11 mouse cellular contexts compared by ENCODE assay signal in the genomic region with DNA sequence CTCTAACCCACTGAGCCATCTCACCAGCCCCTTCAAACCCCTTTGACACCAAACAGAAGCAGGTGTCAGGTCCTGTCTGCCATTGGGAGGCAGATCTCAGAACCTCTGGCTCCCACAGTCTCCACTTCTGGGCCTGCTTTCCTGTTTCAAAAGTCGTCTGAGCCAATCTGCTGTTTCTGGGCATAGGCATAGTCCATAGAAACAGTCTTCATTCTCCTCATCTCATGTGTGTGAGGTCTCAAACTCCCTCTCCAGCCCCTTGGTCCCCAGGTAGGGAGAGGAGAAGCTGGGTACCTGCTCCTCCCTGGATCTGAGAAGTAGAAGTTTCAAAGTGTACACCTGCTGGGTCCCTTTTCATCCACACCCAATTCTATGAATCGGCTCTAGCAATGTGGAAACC. TPM values are rescaled to one million over a fixed set of nuclear protein-coding genes. Genes with fewer than 3 reads are reported as not detected.
DNase-seq lines count a peak whose midpoint lies in the region; ATAC-seq and TF ChIP-seq lines count a peak whose summit lies in the region.
"Had no signal": no experiment of that assay in that cellular context is flagged by ENCODE, and none has a peak within 500 bp of the region (broad histone marks: within the 10 kb centered on the region; RNA-seq: fewer than 3 reads in every experiment).

No protein-coding gene starts in this region.

- no peaks in the 10 kb centered on the region for H3K9me3 ChIP-seq in intestine, embryonic 16.5 days (ENCODE audit: control insufficient read depth, low read length)
- no peaks in the 10 kb centered on the region for H3K9me3 ChIP-seq in intestine, embryonic 15.5 days
- H3K9me3 ChIP-seq in forebrain, embryonic 13.5 days (replicated peaks), result no peaks in the 10 kb centered on the region
- H3K9me3 ChIP-seq in midbrain, embryonic 10.5 days (replicated peaks), result no peaks in the 10 kb centered on the region
- H3K9me3 ChIP-seq: G1E; liver, embryonic 13.5 days had no signal

- TF ChIP-seq CTCF in cortical plate, adult 2 months (IDR thresholded peaks at IDR 0.05; ENCODE audit: extremely low read depth, insufficient read depth, low read length), result no peak

- no peak overlapping the region for H3K4me2 ChIP-seq in intestine, embryonic 16.5 days (ENCODE audit: low read depth, low read length)
- no peak overlapping the region for H3K4me2 ChIP-seq in intestine, embryonic 15.5 days (replicated peaks)
- H3K4me2 ChIP-seq in forebrain, embryonic 13.5 days, result peak overlapping the region; percentile 91

- ATAC-seq in intestine, embryonic 16.5 days, result no peak
- ATAC-seq in intestine, embryonic 15.5 days, result no peak
- ATAC-seq in forebrain, embryonic 13.5 days, result no peak
- ATAC-seq in CD4-positive, CD25-positive, alpha-beta regulatory T cell, adult 4 months, result no peak

- H3K27me3 ChIP-seq in intestine, embryonic 16.5 days (replicated peaks; ENCODE audit: control insufficient read depth, insufficient read depth, low read length), result peaks cover 19% of the 10 kb centered on the region
- peaks cover 24% of the 10 kb centered on the region for H3K27me3 ChIP-seq in intestine, embryonic 15.5 days (replicated peaks)
- no peaks in the 10 kb centered on the region for H3K27me3 ChIP-seq in forebrain, embryonic 13.5 days
- peaks cover 58% of the 10 kb centered on the region for H3K27me3 ChIP-seq in midbrain, embryonic 10.5 days (ENCODE audit: low read depth, poor library complexity, severe bottlenecking)

- 30% methylated on average over 2 of the region's 2 CpGs for WGBS in intestine, embryonic 16.5 days
- 44% methylated on average over 2 of the region's 2 CpGs for WGBS in intestine, embryonic 15.5 days
- 25% methylated on average over 2 of the region's 2 CpGs for WGBS in forebrain, embryonic 13.5 days
- WGBS in midbrain, embryonic 10.5 days, result 29% methylated on average over 2 of the region's 2 CpGs

- H3K9ac ChIP-seq in intestine, embryonic 16.5 days (ENCODE audit: low read depth, low read length), result no peak overlapping the region
- no peak overlapping the region for H3K9ac ChIP-seq in intestine, embryonic 15.5 days
- peak overlapping the region; percentile 81 for H3K9ac ChIP-seq in forebrain, embryonic 13.5 days
- H3K9ac ChIP-seq: liver, embryonic 13.5 days had no signal

- H3K4me1 ChIP-seq in intestine, embryonic 16.5 days (ENCODE audit: control insufficient read depth, insufficient read depth, low read length), result peaks cover 4% of the 10 kb centered on the region; the same call in 1 of the 2 replicates
- peaks cover 14% of the 10 kb centered on the region for H3K4me1 ChIP-seq in intestine, embryonic 15.5 days (replicated peaks)
- H3K4me1 ChIP-seq in cortical plate, adult 2 months (ENCODE audit: control insufficient read depth, insufficient read depth, low read length), result peaks cover 6% of the 10 kb centered on the region; the same call in 1 of the 2 replicates
- H3K4me1 ChIP-seq in forebrain, embryonic 13.5 days, result peaks cover 36% of the 10 kb centered on the region
- peaks cover 48% of the 10 kb centered on the region for H3K4me1 ChIP-seq in midbrain, embryonic 10.5 days
- H3K4me1 ChIP-seq: liver, embryonic 13.5 days had no signal

- H3K36me3 ChIP-seq in intestine, embryonic 16.5 days (ENCODE audit: control insufficient read depth, insufficient read depth, low read length), result no peaks in the 10 kb centered on the region
- H3K36me3 ChIP-seq in intestine, embryonic 15.5 days, result no peaks in the 10 kb centered on the region
- peaks cover 6% of the 10 kb centered on the region; the same call in 1 of the 2 replicates for H3K36me3 ChIP-seq in forebrain, embryonic 13.5 days (ENCODE audit: poor library complexity, severe bottlenecking)
- H3K36me3 ChIP-seq in midbrain, embryonic 10.5 days, result 0 out of 2 replicates have a peak, but pooled peaks cover 3% of the 10 kb centered on the region
- H3K36me3 ChIP-seq: G1E; liver, embryonic 13.5 days had no signal

- TF ChIP-seq POLR2A in cortical plate, adult 2 months (IDR thresholded peaks at IDR 0.05; ENCODE audit: extremely low read depth, insufficient read depth, low read length), result no peak

- H3K27ac ChIP-seq in intestine, embryonic 16.5 days (ENCODE audit: low read length), result no peak overlapping the region
- H3K27ac ChIP-seq in intestine, embryonic 15.5 days, result no peak overlapping the region
- peak overlapping the region; percentile 23; the same call in 1 of the 2 replicates for H3K27ac ChIP-seq in cortical plate, adult 2 months (ENCODE audit: insufficient read depth, low read length)
- H3K27ac ChIP-seq in forebrain, embryonic 13.5 days, result peak overlapping the region; percentile 35; the same call in 1 of the 2 replicates
- H3K27ac ChIP-seq in midbrain, embryonic 10.5 days (replicated peaks), result peak overlapping the region; percentile 85
- H3K27ac ChIP-seq: liver, embryonic 13.5 days had no signal

- no peak for DNase-seq in midbrain, embryonic 10.5 days (ENCODE audit: low spot score)
- DNase-seq in urinary bladder, postnatal 10 days (ENCODE audit: low spot score), result no peak
- DNase-seq in embryo, embryonic 10 days (ENCODE audit: low spot score), result no peak
- DNase-seq: liver, embryonic 13.5 days had no signal

- peak overlapping the region; percentile 56; the same call in 1 of the 2 replicates for H3K4me3 ChIP-seq in intestine, embryonic 16.5 days (ENCODE audit: low read length)
- no peak overlapping the region for H3K4me3 ChIP-seq in intestine, embryonic 15.5 days (replicated peaks)
- H3K4me3 ChIP-seq in cortical plate, adult 2 months (ENCODE audit: insufficient read depth, low read length), result peak overlapping the region; percentile 88
- peak overlapping the region; percentile 81 for H3K4me3 ChIP-seq in forebrain, embryonic 13.5 days
- H3K4me3 ChIP-seq in midbrain, embryonic 10.5 days, result peak overlapping the region; percentile 81
- H3K4me3 ChIP-seq: liver, embryonic 13.5 days had no signal

RNA-seq across cellular contexts. Expression of a gene that starts 1.3 kb away (rescaled TPM):
- polyA plus RNA-seq in intestine, embryonic 16.5 days (2015; fragmentation: Nextera tagmentation; extraction: Ambion mirVana), result 7.5 and 8.4 TPM in 2 replicates
- polyA plus RNA-seq in intestine, embryonic 15.5 days (2015; fragmentation: Nextera tagmentation; extraction: Ambion mirVana), result 9.8 and 10.3 TPM in 2 replicates
- 171 and 174 TPM in 2 replicates for polyA plus RNA-seq in cortical plate, adult 2 months (2012; rRNA removed)
- polyA plus RNA-seq in forebrain, embryonic 13.5 days (2015; fragmentation: Nextera tagmentation; extraction: Ambion mirVana), result 82.3 and 85.8 TPM in 2 replicates
- 38.3 and 46.7 TPM in 2 replicates for polyA plus RNA-seq in midbrain, embryonic 10.5 days (2016; fragmentation: Nextera tagmentation; extraction: Ambion mirVana)
- polyA plus RNA-seq in CD4-positive, CD25-positive, alpha-beta regulatory T cell, adult 4 months (2017; shearing (Covaris generic)), result not detected
- polyA plus RNA-seq: G1E had no signal

RNA-seq across cellular contexts. Expression of a gene that starts 28.4 kb away (rescaled TPM):
- not detected in 2 replicates for polyA plus RNA-seq in intestine, embryonic 16.5 days (2015; fragmentation: Nextera tagmentation; extraction: Ambion mirVana)
- not detected in 2 replicates for polyA plus RNA-seq in intestine, embryonic 15.5 days (2015; fragmentation: Nextera tagmentation; extraction: Ambion mirVana)
- 0.40 and 0.44 TPM in 2 replicates for polyA plus RNA-seq in cortical plate, adult 2 months (2012; rRNA removed)
- polyA plus RNA-seq in forebrain, embryonic 13.5 days (2015; fragmentation: Nextera tagmentation; extraction: Ambion mirVana), result not detected in 2 replicates
- polyA plus RNA-seq in midbrain, embryonic 10.5 days (2016; fragmentation: Nextera tagmentation; extraction: Ambion mirVana), result not detected in 2 replicates
- polyA plus RNA-seq in CD4-positive, CD25-positive, alpha-beta regulatory T cell, adult 4 months (2017; shearing (Covaris generic)), result not detected
- polyA plus RNA-seq: G1E; liver, embryonic 13.5 days; testis, adult 2 months had no signal

RNA-seq across cellular contexts. Expression of a gene that starts 33.6 kb away (rescaled TPM):
- 5.1 and 5.8 TPM in 2 replicates for polyA plus RNA-seq in intestine, embryonic 16.5 days (2015; fragmentation: Nextera tagmentation; extraction: Ambion mirVana)
- 5.1 and 6.3 TPM in 2 replicates for polyA plus RNA-seq in intestine, embryonic 15.5 days (2015; fragmentation: Nextera tagmentation; extraction: Ambion mirVana)
- polyA plus RNA-seq in cortical plate, adult 2 months (2012; rRNA removed), result 129 and 208 TPM in 2 replicates
- 60.5 and 61.6 TPM in 2 replicates for polyA plus RNA-seq in forebrain, embryonic 13.5 days (2015; fragmentation: Nextera tagmentation; extraction: Ambion mirVana)
- 26.4 and 33.1 TPM in 2 replicates for polyA plus RNA-seq in midbrain, embryonic 10.5 days (2016; fragmentation: Nextera tagmentation; extraction: Ambion mirVana)
- polyA plus RNA-seq in CD4-positive, CD25-positive, alpha-beta regulatory T cell, adult 4 months (2017; shearing (Covaris generic)), result 1 to 10 TPM; 2.6 to 3.8 TPM

Comparison
In these comparisons a context has a peak if more than half of its experiments do, and no peak if none do; other contexts are left out.
1. H3K27ac ChIP-seq: peak in cortical plate, adult 2 months (single experiment), forebrain, embryonic 13.5 days (single experiment) and midbrain, embryonic 10.5 days (single experiment); none in intestine, embryonic 16.5 days (single experiment) and intestine, embryonic 15.5 days (single experiment).